Mouse (Mus musculus) heart, postnatal 25 days (tissue): ENCODE results near the gene F2rl1. TPM values are rescaled to one million over a fixed set of nuclear protein-coding genes. Genes with fewer than 3 reads are reported as not detected.

Experiments used
- DNase-seq: peaks from one replicate; pipeline ENCODE4 v3.0.0; 2022; ENCODE audit warnings: low spot score
- intact Hi-C: fragments of 180-260 bp; cut with DNase I; formaldehyde crosslinking; loops from one replicate; pipeline ENCODE4 v1.15.1; 2025
- total RNA-seq, 2 experiments: library from RNA; stranded (reverse); gene quantifications; 2 replicates each; pipeline ENCODE4 v1.2.3; 2021

F2rl1 gene
- total RNA-seq, 2 experiments from 2014 or later, result 0.48 to 0.65 TPM

GRCm38 (mm10) chr13:95477173-95477572 is 47.9 kb downstream of the F2rl1 start:
- intact Hi-C loops, result no loop called here
- DNase-seq, result no peak

DNA sequence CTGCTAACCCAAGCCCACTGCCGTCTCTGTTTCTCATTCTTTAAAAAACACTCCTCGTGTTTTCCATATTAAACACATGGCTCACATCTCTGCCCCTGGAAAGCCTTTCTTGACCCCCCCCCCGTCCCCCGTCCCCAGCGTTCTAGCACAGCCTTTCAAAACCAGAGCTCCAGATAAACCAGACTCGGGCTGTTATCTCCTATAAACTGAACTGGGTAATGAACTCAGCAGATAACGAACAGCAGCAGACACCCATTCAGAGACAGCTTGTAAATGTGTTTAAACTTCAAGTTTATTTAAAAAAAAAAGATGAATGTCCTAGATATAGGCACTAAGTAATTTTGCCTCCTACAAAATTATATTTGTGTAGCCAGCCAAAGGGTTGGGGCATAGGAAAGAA is 49.9 kb downstream of the F2rl1 start:
- no peak for DNase-seq
- intact Hi-C loops, result no loop called here

DNA sequence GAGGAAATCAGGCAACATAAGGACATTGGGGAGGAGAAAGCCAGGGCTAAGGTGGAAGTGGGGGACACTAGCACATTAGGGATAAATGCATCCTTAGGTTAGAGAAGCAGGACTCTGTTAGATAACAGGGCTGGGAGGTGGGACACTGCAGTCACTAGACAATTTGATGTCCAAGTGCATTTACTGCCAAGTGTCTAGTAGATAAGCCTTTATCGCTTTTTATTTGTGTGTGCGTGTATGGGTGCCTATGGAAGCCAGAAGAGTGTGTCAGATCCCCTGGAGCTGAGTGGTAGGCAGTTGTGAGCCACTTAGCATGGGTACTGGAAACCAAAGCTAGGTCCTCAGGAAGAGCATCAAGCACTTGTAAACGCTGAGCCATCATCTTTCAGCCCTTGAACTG is 50.7 kb downstream of the F2rl1 start:
- intact Hi-C loops, result no loop called here
- DNase-seq, result no peak

DNA sequence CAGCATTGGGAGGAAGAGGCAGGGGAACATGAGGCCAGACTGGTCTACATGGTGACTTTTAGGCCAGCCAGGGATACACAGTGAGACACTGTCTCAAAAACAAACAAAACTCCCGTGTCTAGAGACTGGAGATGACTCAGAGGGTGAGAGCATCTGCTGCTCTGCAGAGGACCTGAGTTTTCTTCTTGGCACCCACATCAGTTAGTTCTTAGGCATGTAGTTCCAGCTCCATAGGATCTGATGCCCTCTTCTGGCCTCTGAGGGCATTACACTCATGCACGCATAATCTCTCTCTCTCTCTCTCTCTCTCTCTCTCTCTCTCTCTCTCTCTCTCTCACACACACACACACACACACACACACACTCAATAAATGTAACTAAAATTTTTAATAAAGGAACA is 54.1 kb downstream of the F2rl1 start:
- intact Hi-C loops, result no loop called here
- DNase-seq, result no peak

Other genes with a start within 250 kb of the F2rl1 start
- gene Zbed3, start 201.6 kb downstream of the F2rl1 start, total RNA-seq, result 10 to 100 TPM; 15.1 to 16.2 TPM
- gene Aggf1, start 149.9 kb downstream of the F2rl1 start, total RNA-seq, result 10 to 100 TPM; 19.2 to 21.4 TPM
- gene Crhbp, start 80.3 kb downstream of the F2rl1 start, total RNA-seq, result not detected
- not detected for gene S100z, start 46.5 kb downstream of the F2rl1 start, total RNA-seq
- gene F2r, start 93.3 kb upstream of the F2rl1 start, total RNA-seq, result 10 to 100 TPM; 21.6 to 23.1 TPM
- gene F2rl2, start 171.6 kb upstream of the F2rl1 start, total RNA-seq, result under 1 TPM in 1 of 2 experiments, not detected in 1; 0.14 TPM